Mouse (Mus musculus): Measurements from ENCODE around the gene Iqsec1.
A peak's percentile ranks its signal among the peaks of the same experiment; 100 is the strongest.

GRCm38 (mm10) chr6:90740348-90741055 is 248.0 kb downstream of the Iqsec1 start:
- no peak for TF ChIP-seq CTCF (IDR thresholded peaks at IDR 0.05; ENCODE audit: low read depth)
- TF ChIP-seq EP300 (IDR thresholded peaks at IDR 0.05; ENCODE audit: low read depth), result peak; percentile 29; the same call in 1 of the 2 replicates
